Mouse (Mus musculus) heart, embryonic 13.5 days (tissue): Measurements from ENCODE around the gene Ifit1bl1. TPM values are rescaled to one million over a fixed set of nuclear protein-coding genes. Genes with fewer than 3 reads are reported as not detected.
"Not testable (repeated sequence)": the region's sequence is repeated elsewhere in the genome, so short reads cannot be mapped to it uniquely, and the experiment has no call there.

ENCODE experiments used
- ATAC-seq: fragments of 200-750 bp; cut with Nextera tagmentation; 2 replicates; pipeline ENCODE4 v1.8.0; 2017; ENCODE audit warnings: moderate TSS enrichment; ENCODE audit not compliant: insufficient number of reproducible peaks, low FRiP score, low TSS enrichment; ENCODE audit errors: extremely low read depth
- H3K27ac ChIP-seq: fragments of 300-500 bp; sonication (generic); replicated peaks from 2 replicates; pipeline ENCODE4 v1.5.1; 2015; ENCODE audit warnings: moderate library complexity, mild to moderate bottlenecking, inconsistent platforms
- H3K27me3 ChIP-seq: fragments of 300-500 bp; sonication (generic); replicated peaks from 2 replicates; pipeline ENCODE4 v1.6.1; 2015; ENCODE audit warnings: mild to moderate bottlenecking, inconsistent platforms
- H3K36me3 ChIP-seq: fragments of 300-500 bp; sonication (generic); 2 replicates; pipeline ENCODE4 v1.6.1; 2015; ENCODE audit warnings: mild to moderate bottlenecking, inconsistent platforms
- H3K4me1 ChIP-seq: fragments of 300-500 bp; sonication (generic); 2 replicates; pipeline ENCODE4 v1.6.1; 2015; ENCODE audit warnings: inconsistent platforms
- H3K4me2 ChIP-seq: fragments of 300-500 bp; sonication (generic); 2 replicates; pipeline ENCODE4 v1.6.1; 2015; ENCODE audit warnings: inconsistent platforms, mild to moderate bottlenecking, moderate library complexity
- H3K4me3 ChIP-seq: fragments of 300-500 bp; sonication (generic); 2 replicates; pipeline ENCODE4 v1.5.1; 2015; ENCODE audit warnings: moderate library complexity, mild to moderate bottlenecking, inconsistent platforms
- H3K9ac ChIP-seq: fragments of 300-500 bp; sonication (generic); 2 replicates; pipeline ENCODE4 v1.6.1; 2015; ENCODE audit warnings: inconsistent platforms, mild to moderate bottlenecking, moderate library complexity
- H3K9me3 ChIP-seq: fragments of 300-500 bp; sonication (generic); 2 replicates; pipeline ENCODE4 v1.6.1; 2016; ENCODE audit warnings: inconsistent platforms
- WGBS: fragments of 180-500 bp; shearing (Covaris S2); methylation state at CpG from one replicate; pipeline ENCODE4 v1.1.7; 2015; ENCODE audit warnings: mixed read lengths; 5-methylcytosine and 5-hydroxymethylcytosine counted together
- polyA plus RNA-seq: library from polyadenylated mRNA; unstranded; fragments of >200 nt; fragmentation: Nextera tagmentation; extraction: Ambion mirVana; gene quantifications from 2 replicates; pipeline ENCODE4 v1.2.1, GENCODE M21; 2015

Ifit1bl1 gene
- polyA plus RNA-seq, 1 experiment from 2014 or later: 1.5 TPM

- Histone ChIP-seq H3K9ac (no peak overlapping the region), H3K4me3 (no peak overlapping the region), H3K27me3 (no peaks in the 10 kb centered on the region), H3K4me1 (no peaks in the 10 kb centered on the region), H3K27ac (no peak overlapping the region), H3K9me3 (no peaks in the 10 kb centered on the region), H3K4me2 (no peak overlapping the region), H3K36me3 (no peaks in the 10 kb centered on the region)
- no peak for ATAC-seq
- WGBS: 87% methylated on average over 5 of the region's 5 CpGs
Measured at GRCm38 (mm10) chr19:34620871-34621270, 19.1 kb upstream of the Ifit1bl1 start.

- H3K9ac ChIP-seq, H3K27me3 ChIP-seq, H3K4me3 ChIP-seq, H3K9me3 ChIP-seq, H3K4me2 ChIP-seq, H3K27ac ChIP-seq, ATAC-seq, H3K4me1 ChIP-seq, H3K36me3 ChIP-seq: not testable (repeated sequence)
- 85% methylated on average over 5 of the region's 11 CpGs for WGBS
Measured at GRCm38 (mm10) chr19:34612243-34613001, 10.7 kb upstream of the Ifit1bl1 start.

- 53% methylated on average over 3 of the region's 3 CpGs for WGBS
Measured at GRCm38 (mm10) chr19:34610118-34610517, 8.4 kb upstream of the Ifit1bl1 start.

GRCm38 (mm10) chr19:34607237-34608051 lies 5.7 kb upstream of the Ifit1bl1 start, which contains the start of gene Ifit3b:
Ifit3b (plus strand) TSS chr19:34607970.
- H3K27me3 ChIP-seq, H3K4me2 ChIP-seq, H3K4me3 ChIP-seq, H3K36me3 ChIP-seq, H3K27ac ChIP-seq, ATAC-seq, H3K9me3 ChIP-seq, H3K4me1 ChIP-seq: not testable (repeated sequence)
- H3K9ac ChIP-seq: peak within 1 kb of the TSS; percentile 41
- 32% methylated on average over 4 of the region's 4 CpGs for WGBS

More at GRCm38 (mm10) chr19:34610118-34610517, 8.4 kb upstream of the Ifit1bl1 start:
- not testable (repeated sequence) for H3K4me2 ChIP-seq, H3K27me3 ChIP-seq, H3K4me1 ChIP-seq, H3K27ac ChIP-seq, H3K36me3 ChIP-seq, H3K9me3 ChIP-seq, ATAC-seq, H3K9ac ChIP-seq, H3K4me3 ChIP-seq

GRCm38 (mm10) chr19:34605472-34605871 lies 3.7 kb upstream of the Ifit1bl1 start:
- WGBS: 81% methylated on average over 3 of the region's 3 CpGs
- ATAC-seq: no peak

GRCm38 (mm10) chr19:34599250-34599649 lies 2.5 kb downstream of the Ifit1bl1 start:
- not testable (repeated sequence) for H3K27me3 ChIP-seq, H3K9ac ChIP-seq, H3K27ac ChIP-seq, H3K4me3 ChIP-seq, ATAC-seq, H3K4me2 ChIP-seq, H3K36me3 ChIP-seq, H3K9me3 ChIP-seq
- peaks cover 23% of the 10 kb centered on the region for H3K4me1 ChIP-seq

More at GRCm38 (mm10) chr19:34605472-34605871, 3.7 kb upstream of the Ifit1bl1 start:
- H3K9ac ChIP-seq: no peak overlapping the region
- H3K27me3 ChIP-seq: no peaks in the 10 kb centered on the region
- H3K36me3 ChIP-seq: no peaks in the 10 kb centered on the region
- H3K4me3 ChIP-seq: no peak overlapping the region
- H3K27ac ChIP-seq: no peak overlapping the region
- no peaks in the 10 kb centered on the region for H3K4me1 ChIP-seq
- H3K4me2 ChIP-seq: no peak overlapping the region
- no peaks in the 10 kb centered on the region for H3K9me3 ChIP-seq

GRCm38 (mm10) chr19:34598341-34598740 lies 3.4 kb downstream of the Ifit1bl1 start:
- peak overlapping the region; percentile 12; the same call in 1 of the 2 replicates for H3K27ac ChIP-seq
- H3K27me3 ChIP-seq: no peaks in the 10 kb centered on the region
- no peak overlapping the region for H3K4me2 ChIP-seq
- ATAC-seq: no peak
- H3K9me3 ChIP-seq: no peaks in the 10 kb centered on the region
- H3K4me3 ChIP-seq: no peak overlapping the region
- no peak overlapping the region for H3K9ac ChIP-seq
- peaks cover 23% of the 10 kb centered on the region for H3K4me1 ChIP-seq
- H3K36me3 ChIP-seq: no peaks in the 10 kb centered on the region
- WGBS: 51% methylated on average over 2 of the region's 2 CpGs

GRCm38 (mm10) chr19:34596811-34597210 lies 4.9 kb downstream of the Ifit1bl1 start:
- no peak for ATAC-seq
- Histone ChIP-seq H3K27me3 (no peaks in the 10 kb centered on the region), H3K9ac (no peak overlapping the region), H3K9me3 (no peaks in the 10 kb centered on the region), H3K27ac (no peak overlapping the region), H3K4me1 (peaks cover 23% of the 10 kb centered on the region), H3K36me3 (no peaks in the 10 kb centered on the region), H3K4me3 (no peak overlapping the region), H3K4me2 (no peak overlapping the region)

GRCm38 (mm10) chr19:34594523-34594922 lies 7.2 kb downstream of the Ifit1bl1 start:
- H3K9me3 ChIP-seq, H3K27ac ChIP-seq, H3K27me3 ChIP-seq, ATAC-seq, H3K9ac ChIP-seq, H3K4me3 ChIP-seq, H3K4me2 ChIP-seq, H3K36me3 ChIP-seq: not testable (repeated sequence)
- peaks cover 23% of the 10 kb centered on the region for H3K4me1 ChIP-seq
- 73% methylated on average over 3 of the region's 3 CpGs for WGBS

GRCm38 (mm10) chr19:34593456-34593855 lies 8.3 kb downstream of the Ifit1bl1 start:
- H3K9me3 ChIP-seq: no peaks in the 10 kb centered on the region
- no peak overlapping the region for H3K4me2 ChIP-seq
- no peaks in the 10 kb centered on the region for H3K36me3 ChIP-seq
- peaks cover 18% of the 10 kb centered on the region for H3K4me1 ChIP-seq
- no peaks in the 10 kb centered on the region for H3K27me3 ChIP-seq
- WGBS: 75% methylated on average over 2 of the region's 2 CpGs
- H3K27ac ChIP-seq: no peak overlapping the region
- ATAC-seq: no peak
- no peak overlapping the region for H3K4me3 ChIP-seq
- no peak overlapping the region for H3K9ac ChIP-seq

GRCm38 (mm10) chr19:34588959-34589358 lies 12.8 kb downstream of the Ifit1bl1 start:
- Histone ChIP-seq H3K9ac (no peak overlapping the region), H3K36me3 (no peaks in the 10 kb centered on the region), H3K27me3 (no peaks in the 10 kb centered on the region), H3K4me2 (no peak overlapping the region), H3K9me3 (no peaks in the 10 kb centered on the region), H3K27ac (no peak overlapping the region), H3K4me1 (peaks cover 4% of the 10 kb centered on the region; the same call in 1 of the 2 replicates), H3K4me3 (no peak overlapping the region)
- ATAC-seq: no peak
